8 mouse cellular contexts compared by ENCODE assay signal in the genomic region with DNA sequence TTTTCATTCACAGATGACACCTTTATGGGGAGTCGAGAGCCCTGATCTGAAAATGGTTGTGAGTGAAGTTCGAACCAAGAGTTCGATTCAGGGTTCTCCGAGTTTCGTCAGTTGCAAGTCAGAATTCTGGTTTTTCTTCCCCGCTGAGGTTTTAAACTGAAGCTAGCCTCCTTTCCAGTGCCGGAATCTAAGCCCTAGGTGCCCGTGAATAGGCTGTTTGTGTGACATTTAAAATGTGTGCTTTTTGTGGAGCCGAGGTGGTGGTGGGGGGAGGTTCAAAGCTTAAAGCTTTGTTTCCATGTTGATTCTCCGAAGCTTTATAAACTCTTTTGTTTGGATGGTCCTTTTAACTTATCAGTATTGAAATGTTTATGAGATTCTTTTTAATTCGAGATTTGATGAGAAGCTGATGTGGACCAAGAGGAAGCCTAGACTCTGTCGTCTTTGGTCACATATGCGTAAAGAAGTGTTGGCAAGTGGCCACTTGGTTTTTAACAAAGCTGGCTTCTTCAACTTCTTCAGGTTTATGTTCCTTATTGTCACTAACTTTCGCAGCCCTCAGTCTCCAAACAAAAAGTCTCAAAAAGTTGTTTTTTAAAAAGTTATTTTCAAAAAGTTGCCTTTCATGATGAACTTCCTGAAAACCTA. TPM values are rescaled to one million over a fixed set of nuclear protein-coding genes. Genes with fewer than 3 reads are reported as not detected.
DNase-seq lines count a peak whose midpoint lies in the region; ATAC-seq and TF ChIP-seq lines count a peak whose summit lies in the region.

No protein-coding gene starts in this region.

- H3K9ac ChIP-seq in neural tube, embryonic 14.5 days (replicated peaks; ENCODE audit: low read depth, low read length), result peak overlapping the region; percentile 99

- no peaks in the 10 kb centered on the region for H3K9me3 ChIP-seq in limb, embryonic 10.5 days (replicated peaks)
- H3K9me3 ChIP-seq in neural tube, embryonic 14.5 days (ENCODE audit: control insufficient read depth, low read length), result no peaks in the 10 kb centered on the region

- TF ChIP-seq POLR2A in cerebellum, adult 2 months (IDR thresholded peaks at IDR 0.05; ENCODE audit: borderline replicate concordance, insufficient read depth, low read length), result no peak
- TF ChIP-seq POLR2A in thymus, adult 2 months (IDR thresholded peaks at IDR 0.05; ENCODE audit: control insufficient read depth, extremely low read depth, insufficient read depth, low read length, poor library complexity), result no peak

- peak overlapping the region; percentile 49 for H3K4me2 ChIP-seq in neural tube, embryonic 14.5 days (ENCODE audit: low read depth, low read length)

- 2% methylated on average over 14 of the region's 14 CpGs for WGBS in cerebellum, adult 2 months
- 4% methylated on average over 14 of the region's 14 CpGs for WGBS in thymus, adult 2 months
- 9% methylated on average over 14 of the region's 14 CpGs for WGBS in limb, embryonic 10.5 days
- 3% methylated on average over 14 of the region's 14 CpGs for WGBS in neural tube, embryonic 14.5 days

- ATAC-seq in neural tube, embryonic 14.5 days (ENCODE audit: low read depth), result no peak

- no peak for TF ChIP-seq CTCF in cerebellum, adult 2 months (IDR thresholded peaks at IDR 0.05; ENCODE audit: borderline replicate concordance, insufficient read depth, low read depth, low read length)
- TF ChIP-seq CTCF in thymus, adult 2 months (IDR thresholded peaks at IDR 0.05; ENCODE audit: borderline replicate concordance, control insufficient read depth, extremely low read depth, insufficient read depth, low read length, poor library complexity), result no peak

- H3K27me3 ChIP-seq in cerebellum, adult 2 months (ENCODE audit: control insufficient read depth, insufficient read depth, low read length), result no peaks in the 10 kb centered on the region
- H3K27me3 ChIP-seq in thymus, adult 2 months (ENCODE audit: control insufficient read depth, insufficient read depth, low read length), result no peaks in the 10 kb centered on the region
- H3K27me3 ChIP-seq in limb, embryonic 10.5 days (ENCODE audit: low read depth, poor library complexity, severe bottlenecking), result no peaks in the 10 kb centered on the region
- H3K27me3 ChIP-seq in neural tube, embryonic 14.5 days (ENCODE audit: control insufficient read depth, insufficient read depth, low read length), result peaks cover 2% of the 10 kb centered on the region; the same call in 1 of the 2 replicates

- peak in 1 of 2 experiments; percentile 18 for DNase-seq in cerebellum, adult 2 months
- DNase-seq in cerebellum, postnatal 4 days (ENCODE audit: low spot score in 2 of 2), result no peak
- DNase-seq in thymus, adult 2 months, result no peak
- DNase-seq in thymus, postnatal 25 days, result no peak
- no peak for DNase-seq in limb, embryonic 10.5 days (ENCODE audit: low spot score)
- no peak for DNase-seq in layer of hippocampus, adult 18-20 months (ENCODE audit: low spot score in 2 of 2)
- DNase-seq in gastrocnemius, postnatal 10 days, result no peak

- H3K4me3 ChIP-seq in cerebellum, adult 2 months (replicated peaks; ENCODE audit: insufficient read depth, low read depth, low read length), result peak overlapping the region; percentile 89
- H3K4me3 ChIP-seq in thymus, adult 2 months (ENCODE audit: control insufficient read depth, insufficient read depth, low read length), result peak overlapping the region; percentile 96
- peak overlapping the region; percentile 93 for H3K4me3 ChIP-seq in limb, embryonic 10.5 days
- H3K4me3 ChIP-seq in neural tube, embryonic 14.5 days (ENCODE audit: low read depth, low read length), result peak overlapping the region; percentile 96

- H3K36me3 ChIP-seq in thymus, adult 2 months (ENCODE audit: control insufficient read depth, insufficient read depth, low read length), result peaks cover 4% of the 10 kb centered on the region; the same call in 1 of the 2 replicates
- H3K36me3 ChIP-seq in limb, embryonic 10.5 days, result peaks cover 32% of the 10 kb centered on the region
- no peaks in the 10 kb centered on the region for H3K36me3 ChIP-seq in neural tube, embryonic 14.5 days (ENCODE audit: control insufficient read depth, insufficient read depth, low read length)

- H3K4me1 ChIP-seq in cerebellum, adult 2 months (ENCODE audit: control insufficient read depth, insufficient read depth, low read length), result no peaks in the 10 kb centered on the region; the same call in 1 of the 2 replicates
- H3K4me1 ChIP-seq in thymus, adult 2 months (replicated peaks; ENCODE audit: control insufficient read depth, insufficient read depth, low read length), result peaks cover 4% of the 10 kb centered on the region; the same call in 1 of the 2 replicates
- peaks cover 6% of the 10 kb centered on the region for H3K4me1 ChIP-seq in limb, embryonic 10.5 days
- peaks cover 5% of the 10 kb centered on the region for H3K4me1 ChIP-seq in neural tube, embryonic 14.5 days (ENCODE audit: control insufficient read depth, insufficient read depth, low read length)

- H3K27ac ChIP-seq in cerebellum, adult 2 months (ENCODE audit: insufficient read depth, low read length), result peak overlapping the region; percentile 73
- peak overlapping the region; percentile 74 for H3K27ac ChIP-seq in thymus, adult 2 months (ENCODE audit: control insufficient read depth, insufficient read depth, low read length)
- H3K27ac ChIP-seq in limb, embryonic 10.5 days, result peak overlapping the region; percentile 98
- H3K27ac ChIP-seq in neural tube, embryonic 14.5 days (ENCODE audit: low read depth, low read length), result peak overlapping the region; percentile 99

RNA-seq across cellular contexts. Expression of a gene that starts 1.4 kb away (rescaled TPM):
- 48.2 and 50.8 TPM in 2 replicates for polyA plus RNA-seq in cerebellum, adult 2 months (2012; rRNA removed)
- polyA plus RNA-seq in thymus, adult 2 months (2012; rRNA removed), result 16.4 and 18.9 TPM in 2 replicates
- polyA plus RNA-seq in limb, embryonic 10.5 days (2016; fragmentation: Nextera tagmentation; extraction: Ambion mirVana), result 33.7 and 38.0 TPM in 2 replicates
- polyA plus RNA-seq in neural tube, embryonic 14.5 days (2014; fragmentation: Nextera tagmentation; extraction: Ambion mirVana), result 59.2 and 95.0 TPM in 2 replicates
- 100 to 1,000 TPM; 236 to 237 TPM for total RNA-seq in layer of hippocampus, adult 18-20 months (2021)
- 100 to 1,000 TPM; 114 to 129 TPM for total RNA-seq in gastrocnemius, postnatal 10 days (2021)

RNA-seq across cellular contexts. Expression of a gene that starts 27.6 kb away (rescaled TPM):
- 10.8 and 11.8 TPM in 2 replicates for polyA plus RNA-seq in cerebellum, adult 2 months (2012; rRNA removed)
- polyA plus RNA-seq in thymus, adult 2 months (2012; rRNA removed), result 8.4 and 8.7 TPM in 2 replicates
- 23.0 and 30.4 TPM in 2 replicates for polyA plus RNA-seq in limb, embryonic 10.5 days (2016; fragmentation: Nextera tagmentation; extraction: Ambion mirVana)
- polyA plus RNA-seq in neural tube, embryonic 14.5 days (2014; fragmentation: Nextera tagmentation; extraction: Ambion mirVana), result 16.8 and 18.7 TPM in 2 replicates
- 10 to 100 TPM; 11.0 to 11.8 TPM for total RNA-seq in layer of hippocampus, adult 18-20 months (2021)
- total RNA-seq in gastrocnemius, postnatal 10 days (2021), result 1 to 10 TPM; 9.4 to 10.0 TPM

RNA-seq across cellular contexts. Expression of a gene that starts 51.8 kb away (rescaled TPM):
- polyA plus RNA-seq in cerebellum, adult 2 months (2012; rRNA removed), result 86.9 and 87.9 TPM in 2 replicates
- polyA plus RNA-seq in thymus, adult 2 months (2012; rRNA removed), result 29.3 and 41.9 TPM in 2 replicates
- polyA plus RNA-seq in limb, embryonic 10.5 days (2016; fragmentation: Nextera tagmentation; extraction: Ambion mirVana), result 143 and 154 TPM in 2 replicates
- polyA plus RNA-seq in neural tube, embryonic 14.5 days (2014; fragmentation: Nextera tagmentation; extraction: Ambion mirVana), result 51.7 and 53.8 TPM in 2 replicates
- 100 to 1,000 TPM; 178 to 180 TPM for total RNA-seq in layer of hippocampus, adult 18-20 months (2021)
- total RNA-seq in gastrocnemius, postnatal 10 days (2021), result 100 to 1,000 TPM; 115 to 122 TPM
